Mouse (Mus musculus) hindbrain, embryonic 16.5 days (tissue): ENCODE data around the gene En1. TPM values are rescaled to one million over a fixed set of nuclear protein-coding genes. Genes with fewer than 3 reads are reported as not detected.

Experiments used
- ATAC-seq: fragments of 200-750 bp; cut with Nextera tagmentation; 2 replicates; pipeline ENCODE4 v1.8.0; 2017; ENCODE audit warnings: moderate TSS enrichment, moderate library complexity
- H3K27ac ChIP-seq: fragments of 300-500 bp; sonication (generic); 2 replicates; pipeline ENCODE4 v1.5.1; 2014; ENCODE audit warnings: low read depth, mild to moderate bottlenecking, control low read depth, low read length, moderate library complexity
- H3K27me3 ChIP-seq: fragments of 300-500 bp; sonication (generic); replicated peaks from 2 replicates; pipeline ENCODE4 v1.6.1; 2014; ENCODE audit warnings: low read length; ENCODE audit not compliant: control insufficient read depth, insufficient read depth
- H3K36me3 ChIP-seq: fragments of 300-500 bp; sonication (generic); 2 replicates; pipeline ENCODE4 v1.6.1; 2014; ENCODE audit warnings: mild to moderate bottlenecking, low read length, moderate library complexity, mixed read lengths; ENCODE audit not compliant: control insufficient read depth, insufficient read depth
- H3K4me1 ChIP-seq: fragments of 300-500 bp; sonication (generic); 2 replicates; pipeline ENCODE4 v1.6.1; 2014; ENCODE audit warnings: low read depth, low read length; ENCODE audit not compliant: control insufficient read depth, insufficient read depth
- H3K4me2 ChIP-seq: fragments of 300-500 bp; sonication (generic); 2 replicates; pipeline ENCODE4 v1.6.1; 2014; ENCODE audit warnings: mild to moderate bottlenecking, low read length, control low read depth, moderate library complexity
- H3K4me3 ChIP-seq: fragments of 300-500 bp; sonication (generic); 2 replicates; pipeline ENCODE4 v1.5.1; 2014; ENCODE audit warnings: mild to moderate bottlenecking, low read length, control low read depth, moderate library complexity
- H3K9ac ChIP-seq: fragments of 300-500 bp; sonication (generic); 2 replicates; pipeline ENCODE4 v1.6.1; 2014; ENCODE audit warnings: low read depth, mild to moderate bottlenecking, control low read depth, low read length, moderate library complexity
- H3K9me3 ChIP-seq: fragments of 300-500 bp; sonication (generic); 2 replicates; pipeline ENCODE4 v1.6.1; 2014; ENCODE audit warnings: mild to moderate bottlenecking, low read length, moderate library complexity; ENCODE audit not compliant: control insufficient read depth
- WGBS: fragments of 180-500 bp; shearing (Covaris S2); extraction: QIAGEN DNeasy Blood & Tissue Kit; methylation state at CpG from one replicate; pipeline ENCODE4 v1.1.7; 2014; 5-methylcytosine and 5-hydroxymethylcytosine counted together
- polyA plus RNA-seq: library from polyadenylated mRNA; unstranded; fragments of >200 nt; fragmentation: Nextera tagmentation; extraction: Ambion mirVana; gene quantifications from 2 replicates; pipeline ENCODE4 v1.2.1, GENCODE M21; 2015

The En1 gene
- polyA plus RNA-seq, 1 experiment from 2014 or later: 3.1 TPM

- H3K27ac ChIP-seq: no peak overlapping the region; the same call in 1 of the 2 replicates
- H3K4me1 ChIP-seq: peaks cover 13% of the 10 kb centered on the region
- peaks cover 25% of the 10 kb centered on the region for H3K27me3 ChIP-seq
- peak overlapping the region; percentile 41; the same call in 1 of the 2 replicates for H3K9ac ChIP-seq
- no peak for ATAC-seq
- H3K4me2 ChIP-seq: peak overlapping the region; percentile 40
- no peaks in the 10 kb centered on the region for H3K9me3 ChIP-seq
- peak overlapping the region; percentile 52 for H3K4me3 ChIP-seq
- H3K36me3 ChIP-seq: no peaks in the 10 kb centered on the region
- 2% methylated on average over 30 of the region's 30 CpGs for WGBS
Observed at GRCm38 (mm10) chr1:120604431-120605142, 2.4 kb downstream of the En1 start.

- peak overlapping the region; percentile 43 for H3K4me2 ChIP-seq
- peaks cover 28% of the 10 kb centered on the region for H3K27me3 ChIP-seq
- WGBS: 4% methylated on average over 8 of the region's 8 CpGs
- H3K36me3 ChIP-seq: no peaks in the 10 kb centered on the region
- no peaks in the 10 kb centered on the region for H3K9me3 ChIP-seq
- no peak overlapping the region; the same call in 1 of the 2 replicates for H3K27ac ChIP-seq
- H3K4me1 ChIP-seq: peaks cover 13% of the 10 kb centered on the region
- H3K9ac ChIP-seq: peak overlapping the region; percentile 41; the same call in 1 of the 2 replicates
- peak overlapping the region; percentile 52 for H3K4me3 ChIP-seq
- no peak for ATAC-seq
Observed at GRCm38 (mm10) chr1:120605143-120605435, 2.9 kb downstream of the En1 start.

GRCm38 (mm10) chr1:120605521-120606310, 3.5 kb downstream of the En1 start:
- Histone ChIP-seq H3K36me3 (no peaks in the 10 kb centered on the region), H3K27ac (no peak overlapping the region), H3K27me3 (peaks cover 34% of the 10 kb centered on the region), H3K4me2 (peak overlapping the region; percentile 43), H3K4me3 (peak overlapping the region; percentile 52), H3K9me3 (no peaks in the 10 kb centered on the region), H3K4me1 (peaks cover 13% of the 10 kb centered on the region), H3K9ac (no peak overlapping the region; the same call in 1 of the 2 replicates)
- 6% methylated on average over 6 of the region's 6 CpGs for WGBS
- ATAC-seq: no peak

GRCm38 (mm10) chr1:120606641-120607575, 4.7 kb downstream of the En1 start:
- H3K4me2 ChIP-seq: peak overlapping the region; percentile 43
- no peaks in the 10 kb centered on the region for H3K9me3 ChIP-seq
- H3K27me3 ChIP-seq: peaks cover 45% of the 10 kb centered on the region
- H3K9ac ChIP-seq: peak overlapping the region; percentile 53
- H3K4me3 ChIP-seq: peak overlapping the region; percentile 52
- 1% methylated on average over 52 of the region's 52 CpGs for WGBS
- H3K4me1 ChIP-seq: peaks cover 13% of the 10 kb centered on the region
- ATAC-seq: no peak
- H3K27ac ChIP-seq: no peak overlapping the region
- no peaks in the 10 kb centered on the region for H3K36me3 ChIP-seq

- H3K4me2 ChIP-seq: peak overlapping the region; percentile 33; the same call in 1 of the 2 replicates
- peaks cover 52% of the 10 kb centered on the region for H3K27me3 ChIP-seq
- no peak overlapping the region for H3K27ac ChIP-seq
- peaks cover 11% of the 10 kb centered on the region for H3K4me1 ChIP-seq
- H3K4me3 ChIP-seq: peak overlapping the region; percentile 23
- 9% methylated on average over 11 of the region's 11 CpGs for WGBS
- no peaks in the 10 kb centered on the region for H3K36me3 ChIP-seq
- H3K9me3 ChIP-seq: no peaks in the 10 kb centered on the region
- ATAC-seq: no peak
- H3K9ac ChIP-seq: no peak overlapping the region
Observed at GRCm38 (mm10) chr1:120607576-120608400, 5.6 kb downstream of the En1 start.

- Histone ChIP-seq H3K36me3 (no peaks in the 10 kb centered on the region), H3K4me3 (no peak overlapping the region), H3K27me3 (peaks cover 58% of the 10 kb centered on the region), H3K9ac (no peak overlapping the region), H3K4me2 (peak overlapping the region; percentile 33; the same call in 1 of the 2 replicates), H3K9me3 (no peaks in the 10 kb centered on the region; the same call in 1 of the 2 replicates), H3K4me1 (peaks cover 4% of the 10 kb centered on the region), H3K27ac (no peak overlapping the region)
- 28% methylated on average over 3 of the region's 3 CpGs for WGBS
- no peak for ATAC-seq
Observed at GRCm38 (mm10) chr1:120608461-120608860, 6.2 kb downstream of the En1 start.

GRCm38 (mm10) chr1:120609611-120610010, 7.4 kb downstream of the En1 start:
- Histone ChIP-seq H3K4me2 (peak overlapping the region; percentile 33; the same call in 1 of the 2 replicates), H3K4me3 (no peak overlapping the region), H3K36me3 (no peaks in the 10 kb centered on the region), H3K27ac (no peak overlapping the region), H3K4me1 (peaks cover 3% of the 10 kb centered on the region; the same call in 1 of the 2 replicates), H3K9me3 (no peaks in the 10 kb centered on the region; the same call in 1 of the 2 replicates), H3K9ac (no peak overlapping the region), H3K27me3 (peaks cover 67% of the 10 kb centered on the region)
- no peak for ATAC-seq
- WGBS: 4% methylated on average over 6 of the region's 6 CpGs
